Mouse (Mus musculus): ENCODE data around the gene Twf2. TPM values are rescaled to one million over a fixed set of nuclear protein-coding genes. Genes with fewer than 3 reads are reported as not detected.

The Twf2 gene
- total RNA-seq, 2 experiments from 2014 or later: 44.5 to 49.9 TPM

GRCm38 (mm10) chr9:106205713-106206290 lies 2.9 kb downstream of the Twf2 start:
- intact Hi-C loops (cut with DNase I): no loop called here
- DNase-seq (ENCODE audit: extremely low spot score in 1 of 2, low spot score in 2 of 2): no peak

GRCm38 (mm10) chr9:106206515-106206914 lies 3.6 kb downstream of the Twf2 start:
- DNase-seq (ENCODE audit: extremely low spot score in 1 of 2, low spot score in 2 of 2): no peak
- intact Hi-C loops (cut with DNase I): no loop called here

- DNase-seq (ENCODE audit: extremely low spot score in 1 of 2, low spot score in 2 of 2): no peak
- intact Hi-C loops (cut with DNase I): no loop called here
These were observed 5.3 kb downstream of the Twf2 start for GRCm38 (mm10) chr9:106208181-106208580.

GRCm38 (mm10) chr9:106209954-106210353 lies 7.0 kb downstream of the Twf2 start:
- DNase-seq (ENCODE audit: extremely low spot score in 1 of 2, low spot score in 2 of 2): no peak

GRCm38 (mm10) chr9:106210853-106211609 lies 8.1 kb downstream of the Twf2 start:
- intact Hi-C loops (cut with DNase I): loop anchor here (5.0 to 10.0 kb wide), 2 partner anchors 39 to 214 kb away; partner anchors contain the start of genes Rpl29 and Wdr82
- no peak for DNase-seq (ENCODE audit: extremely low spot score in 1 of 2, low spot score in 2 of 2)

More at GRCm38 (mm10) chr9:106209954-106210353, 7.0 kb downstream of the Twf2 start:
- intact Hi-C loops (cut with DNase I): loop anchor here (5.0 to 10.0 kb wide), 2 partner anchors 38 to 215 kb away; partner anchors contain the start of genes Rpl29 and Wdr82

- intact Hi-C loops (cut with DNase I): loop anchor here (5.0 to 10.0 kb wide), 2 partner anchors 40 to 213 kb away; partner anchors contain the start of genes Rpl29 and Wdr82
- peak; percentile 74 to 89 for DNase-seq (ENCODE audit: extremely low spot score in 1 of 2, low spot score in 2 of 2)
These were observed 9.0 kb downstream of the Twf2 start for GRCm38 (mm10) chr9:106211680-106212593.

GRCm38 (mm10) chr9:106212594-106212981 lies 9.7 kb downstream of the Twf2 start:
- intact Hi-C loops (cut with DNase I): loop anchor here (5.0 to 10.0 kb wide), 2 partner anchors 40 to 212 kb away; partner anchors contain the start of genes Rpl29 and Wdr82
- peak in 1 of 2 experiments; percentile 42 for DNase-seq (ENCODE audit: extremely low spot score in 1 of 2, low spot score in 2 of 2)

GRCm38 (mm10) chr9:106215341-106216125 lies 12.6 kb downstream of the Twf2 start:
- intact Hi-C loops (cut with DNase I): loop anchor here (10.0 kb wide), 1 partner anchor 209 kb away; the partner anchor contains the start of gene Rpl29
- DNase-seq (ENCODE audit: extremely low spot score in 1 of 2, low spot score in 2 of 2): no peak

- DNase-seq (ENCODE audit: extremely low spot score in 1 of 2, low spot score in 2 of 2): no peak
- intact Hi-C loops (cut with DNase I): loop anchor here (10.0 kb wide), 1 partner anchor 208 kb away; the partner anchor contains the start of gene Rpl29
These were observed 14.1 kb downstream of the Twf2 start for GRCm38 (mm10) chr9:106216971-106217370.

- no peak for DNase-seq (ENCODE audit: extremely low spot score in 1 of 2, low spot score in 2 of 2)
- intact Hi-C loops (cut with DNase I): no loop called here
These were observed 18.1 kb downstream of the Twf2 start for GRCm38 (mm10) chr9:106220894-106221523.

GRCm38 (mm10) chr9:106222261-106222851 lies 19.4 kb downstream of the Twf2 start, which contains the start of gene Tlr9:
TSS of gene Tlr9 (plus strand) at chr9:106222598.
- DNase-seq (ENCODE audit: extremely low spot score in 1 of 2, low spot score in 2 of 2): no peak
- intact Hi-C loops (cut with DNase I): no loop called here

- DNase-seq (ENCODE audit: extremely low spot score in 1 of 2, low spot score in 2 of 2): no peak
- intact Hi-C loops (cut with DNase I): no loop called here
These were observed 20.1 kb downstream of the Twf2 start for GRCm38 (mm10) chr9:106222994-106223393.

GRCm38 (mm10) chr9:106225469-106226150 lies 22.7 kb downstream of the Twf2 start:
- intact Hi-C loops (cut with DNase I): no loop called here

GRCm38 (mm10) chr9:106226151-106226682 lies 23.3 kb downstream of the Twf2 start:
- intact Hi-C loops (cut with DNase I): no loop called here
- DNase-seq (ENCODE audit: extremely low spot score in 1 of 2, low spot score in 2 of 2): peak in 1 of 2 experiments; percentile 71

More at GRCm38 (mm10) chr9:106225469-106226150, 22.7 kb downstream of the Twf2 start:
- DNase-seq (ENCODE audit: extremely low spot score in 1 of 2, low spot score in 2 of 2): no peak

- intact Hi-C loops (cut with DNase I): no loop called here
These were observed 25.0 kb downstream of the Twf2 start for GRCm38 (mm10) chr9:106227790-106228429.

More at GRCm38 (mm10) chr9:106227790-106228429, 25.0 kb downstream of the Twf2 start:
- DNase-seq (ENCODE audit: extremely low spot score in 1 of 2, low spot score in 2 of 2): no peak
